Mouse (Mus musculus) midbrain, postnatal 0 days (tissue): ENCODE measurements around the gene Dclk1. TPM values are rescaled to one million over a fixed set of nuclear protein-coding genes. Genes with fewer than 3 reads are reported as not detected.
A peak's percentile ranks its signal among the peaks of the same experiment; 100 is the strongest.

Source experiments
- ATAC-seq: fragments of 200-750 bp; cut with Nextera tagmentation; 2 replicates; pipeline ENCODE4 v1.8.0; 2017; ENCODE audit warnings: moderate number of reproducible peaks, mild to moderate bottlenecking, moderate TSS enrichment, moderate library complexity; ENCODE audit not compliant: low FRiP score
- DNase-seq: peaks from one replicate; pipeline ENCODE4 v3.0.0-alpha.2; 2015; ENCODE audit warnings: low spot score
- H3K27ac ChIP-seq: fragments of 300-500 bp; sonication (generic); 2 replicates; pipeline ENCODE4 v1.5.1; 2014; ENCODE audit warnings: low read depth, mild to moderate bottlenecking, low read length, mixed read lengths
- H3K27me3 ChIP-seq: fragments of 300-500 bp; sonication (generic); 2 replicates; pipeline ENCODE4 v1.6.1; 2014; ENCODE audit warnings: low read length, control low read depth, mixed read lengths; ENCODE audit not compliant: insufficient read depth
- H3K36me3 ChIP-seq: fragments of 300-500 bp; sonication (generic); 2 replicates; pipeline ENCODE4 v1.6.1; 2014; ENCODE audit warnings: low read length, control low read depth, mixed read lengths; ENCODE audit not compliant: insufficient read depth
- H3K4me1 ChIP-seq: fragments of 300-500 bp; sonication (generic); 2 replicates; pipeline ENCODE4 v1.6.1; 2014; ENCODE audit warnings: mild to moderate bottlenecking, control low read depth, antibody characterized with exemption, low read length, mixed read lengths; ENCODE audit not compliant: insufficient read depth
- H3K4me2 ChIP-seq: fragments of 300-500 bp; sonication (generic); 2 replicates; pipeline ENCODE4 v1.6.1; 2014; ENCODE audit warnings: low read depth, mild to moderate bottlenecking, low read length, mixed read lengths; ENCODE audit not compliant: poor library complexity, severe bottlenecking
- H3K4me3 ChIP-seq: fragments of 300-500 bp; sonication (generic); 2 replicates; pipeline ENCODE4 v1.5.1; 2014; ENCODE audit warnings: low read depth, mild to moderate bottlenecking, low read length, moderate library complexity
- H3K9ac ChIP-seq: fragments of 300-500 bp; sonication (generic); replicated peaks from 2 replicates; pipeline ENCODE4 v1.6.1; 2014; ENCODE audit warnings: mild to moderate bottlenecking, low read length, moderate library complexity, mixed read lengths; ENCODE audit not compliant: poor library complexity, severe bottlenecking
- H3K9me3 ChIP-seq: fragments of 300-500 bp; sonication (generic); 2 replicates; pipeline ENCODE4 v1.6.1; 2016; ENCODE audit warnings: low read length, control low read depth
- CTCF ChIP-seq: IDR thresholded peaks from 2 replicates; pipeline ENCODE4 v1.5.1; 2016; ENCODE audit warnings: antibody characterized with exemption, mild to moderate bottlenecking
- WGBS: fragments of 180-500 bp; shearing (Covaris S2); extraction: QIAGEN DNeasy Blood & Tissue Kit; methylation state at CpG from one replicate; pipeline ENCODE4 v1.1.7; 2014; 5-methylcytosine and 5-hydroxymethylcytosine counted together
- polyA plus RNA-seq: library from polyadenylated mRNA; unstranded; fragments of >200 nt; fragmentation: Nextera tagmentation; extraction: Ambion mirVana; gene quantifications from 2 replicates; pipeline ENCODE4 v1.2.1, GENCODE M21; 2015
- total RNA-seq: library from RNA; depleted of rRNA; stranded (reverse); fragments of >200 nt; gene quantifications from 2 replicates; pipeline ENCODE4 v1.2.3, GENCODE M21; 2014

The Dclk1 gene
- total and polyA plus RNA-seq, 2 experiments from 2014 or later = 219 to 307 TPM

DNA sequence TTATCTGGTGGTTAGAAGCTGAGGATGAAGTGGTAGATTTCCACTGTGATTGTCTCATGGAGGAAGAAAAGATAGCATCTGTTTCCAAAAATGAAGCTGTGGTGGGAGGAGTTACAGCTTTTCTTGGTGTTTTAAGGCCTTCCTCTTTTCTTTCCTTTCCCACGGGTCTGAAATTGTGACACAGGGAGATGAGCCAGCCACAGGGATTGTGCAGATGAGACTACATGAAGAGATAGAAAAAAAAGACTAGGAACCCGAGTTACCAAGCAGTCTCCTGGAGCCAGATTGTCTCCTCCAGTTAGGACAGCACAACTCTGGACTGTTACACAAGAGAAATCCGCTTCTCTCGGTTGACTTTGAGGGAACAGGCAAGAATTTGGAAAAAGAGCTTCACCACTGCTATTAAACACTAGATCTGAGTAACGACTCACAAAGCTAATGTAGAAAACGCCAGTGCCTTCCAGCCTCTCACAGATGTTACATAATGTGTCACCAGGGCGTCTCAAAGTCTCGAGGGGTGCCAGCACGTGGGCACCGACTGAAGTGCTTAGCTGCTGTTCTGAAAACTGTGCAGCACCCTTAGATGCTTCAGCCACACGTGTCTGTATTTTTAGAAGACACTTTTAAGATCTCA lies 200.0 kb downstream of the Dclk1 start:
- no peak overlapping the region for H3K4me2 ChIP-seq
- H3K27ac ChIP-seq = 0 out of 2 replicates have a peak overlapping the region, but pooled peaks have one; percentile 4
- no peaks in the 10 kb centered on the region for H3K36me3 ChIP-seq
- TF ChIP-seq CTCF = no peak
- no peak overlapping the region for H3K4me3 ChIP-seq
- ATAC-seq = no peak
- no peak for DNase-seq
- H3K27me3 ChIP-seq = no peaks in the 10 kb centered on the region
- peaks cover 5% of the 10 kb centered on the region; the same call in 1 of the 2 replicates for H3K4me1 ChIP-seq
- WGBS = 72% methylated on average over 11 of the region's 11 CpGs
- no peak overlapping the region for H3K9ac ChIP-seq
- no peaks in the 10 kb centered on the region for H3K9me3 ChIP-seq

DNA sequence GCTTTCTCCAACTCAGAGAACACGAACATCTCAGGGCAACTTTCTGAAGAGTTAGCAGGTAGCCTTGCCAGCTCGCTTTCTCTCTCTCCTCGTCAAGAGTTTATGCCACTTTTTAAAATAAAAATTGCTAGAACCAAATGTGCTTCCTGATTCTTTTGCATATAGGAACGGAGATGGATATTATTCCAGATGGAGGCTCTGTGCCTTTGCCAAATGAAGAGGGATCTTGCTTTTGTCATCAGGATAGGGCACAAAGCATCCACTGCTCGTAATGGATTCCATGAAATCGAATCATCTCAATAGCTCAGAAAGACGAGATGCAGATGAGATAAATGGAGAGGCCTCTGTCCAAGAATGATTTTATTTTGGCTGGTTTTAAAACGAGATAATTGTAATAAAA lies 201.1 kb downstream of the Dclk1 start:
- no peak for TF ChIP-seq CTCF
- no peaks in the 10 kb centered on the region for H3K27me3 ChIP-seq
- no peaks in the 10 kb centered on the region for H3K9me3 ChIP-seq
- H3K9ac ChIP-seq = no peak overlapping the region
- 89% methylated on average over 8 of the region's 8 CpGs for WGBS
- no peak overlapping the region for H3K4me2 ChIP-seq
- H3K36me3 ChIP-seq = no peaks in the 10 kb centered on the region
- no peak overlapping the region for H3K4me3 ChIP-seq
- no peak overlapping the region for H3K27ac ChIP-seq
- peaks cover 5% of the 10 kb centered on the region; the same call in 1 of the 2 replicates for H3K4me1 ChIP-seq
- DNase-seq (no peak), ATAC-seq (no peak)

DNA sequence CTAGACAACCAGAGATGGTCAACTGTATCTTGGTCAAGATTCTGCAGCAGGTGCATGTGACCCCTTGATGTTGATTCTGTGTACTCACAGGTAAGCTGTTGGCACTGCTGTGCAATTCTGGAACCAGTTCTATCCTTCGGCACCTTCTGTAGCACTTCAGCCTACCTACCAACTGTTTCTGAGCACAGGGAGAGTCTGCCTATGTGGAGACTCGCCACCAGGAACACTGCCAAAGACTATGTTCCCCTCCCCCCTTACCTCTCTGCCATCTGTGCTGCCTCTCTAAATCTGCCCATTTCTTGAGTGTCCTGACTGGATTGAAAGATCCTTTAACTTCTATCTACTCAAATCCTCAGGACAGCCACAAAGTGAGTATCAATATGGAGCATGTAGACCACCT lies 201.6 kb downstream of the Dclk1 start:
- Histone ChIP-seq H3K4me2 (no peak overlapping the region), H3K4me1 (peaks cover 5% of the 10 kb centered on the region; the same call in 1 of the 2 replicates), H3K9ac (no peak overlapping the region), H3K36me3 (no peaks in the 10 kb centered on the region), H3K4me3 (no peak overlapping the region), H3K9me3 (no peaks in the 10 kb centered on the region), H3K27me3 (no peaks in the 10 kb centered on the region), H3K27ac (no peak overlapping the region)
- DNase-seq (no peak), ATAC-seq (no peak)
- TF ChIP-seq CTCF = no peak
- WGBS = 92% methylated on average over 2 of the region's 2 CpGs

DNA sequence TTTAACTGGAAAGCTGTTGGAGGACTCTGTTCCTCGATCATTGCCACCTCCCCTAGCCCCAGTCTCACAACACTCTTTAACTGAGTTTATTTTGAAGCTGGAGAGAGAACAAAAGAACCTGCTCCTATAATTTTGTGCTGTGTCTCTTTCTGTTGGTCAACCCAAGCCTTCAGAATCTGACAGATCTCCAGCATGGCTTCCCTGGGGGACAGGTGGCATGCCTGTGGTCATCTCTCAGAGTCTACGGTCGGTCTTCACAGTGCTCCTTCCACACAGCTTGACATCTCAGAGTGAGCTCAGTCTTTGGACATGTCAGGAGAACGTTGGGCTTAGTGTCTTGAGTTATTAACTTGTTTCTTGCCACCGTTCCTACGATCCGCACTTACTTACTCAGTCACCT lies 204.5 kb downstream of the Dclk1 start:
- DNase-seq = no peak
- Histone ChIP-seq H3K4me1 (no peaks in the 10 kb centered on the region; the same call in 1 of the 2 replicates), H3K27ac (no peak overlapping the region), H3K36me3 (no peaks in the 10 kb centered on the region), H3K4me2 (no peak overlapping the region), H3K9ac (no peak overlapping the region), H3K9me3 (no peaks in the 10 kb centered on the region), H3K4me3 (no peak overlapping the region), H3K27me3 (no peaks in the 10 kb centered on the region)
- TF ChIP-seq CTCF = no peak
- ATAC-seq = no peak
- WGBS = 87% methylated on average over 7 of the region's 7 CpGs

DNA sequence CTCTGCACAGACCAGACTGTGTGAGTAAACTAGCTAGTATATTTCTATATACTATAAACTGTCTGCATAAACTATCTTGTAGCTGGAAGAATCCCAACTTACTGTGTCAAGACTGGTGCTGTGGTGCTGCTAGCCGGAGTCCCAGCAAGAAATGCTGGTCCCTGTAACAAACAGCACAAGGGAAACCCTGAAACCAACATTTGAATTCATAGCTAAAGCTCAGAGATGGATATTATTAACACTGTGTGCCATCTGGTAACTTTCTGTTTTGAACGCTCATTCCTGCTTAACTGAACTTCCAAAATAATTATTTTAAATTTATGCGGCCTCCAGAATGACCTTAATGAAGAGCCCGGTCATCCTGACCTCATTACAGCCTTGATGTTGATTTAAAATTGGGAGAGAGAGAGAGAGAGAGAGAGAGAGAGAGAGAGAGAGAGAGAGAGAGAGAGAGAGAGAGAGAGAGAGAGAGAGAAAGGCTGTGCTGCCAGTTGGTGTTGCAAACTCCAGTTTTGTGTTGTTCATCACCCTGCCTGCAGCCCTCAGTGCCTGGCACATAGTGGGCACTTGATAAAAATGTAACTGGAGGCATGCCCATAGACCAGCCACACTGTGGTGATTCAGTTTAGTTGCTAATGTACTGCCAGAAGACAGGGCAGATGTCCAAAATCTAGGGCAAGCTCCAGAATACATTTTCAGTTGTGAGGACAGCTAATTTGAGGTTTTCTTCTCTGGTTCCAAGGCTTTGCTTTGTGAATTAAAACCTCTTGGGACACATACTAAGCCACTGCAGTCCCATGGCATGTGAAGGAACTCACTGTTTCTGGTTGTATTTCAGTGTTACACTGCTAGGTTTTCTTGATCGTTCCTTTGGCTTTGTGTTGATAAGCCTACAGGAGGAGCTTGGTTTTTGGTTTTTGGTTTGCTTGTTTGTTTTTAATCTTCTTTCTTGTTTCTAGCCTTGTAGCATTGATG lies 205.6 kb downstream of the Dclk1 start:
- Histone ChIP-seq H3K27ac (peak overlapping the region; percentile 57; the same call in 1 of the 2 replicates), H3K27me3 (no peaks in the 10 kb centered on the region), H3K36me3 (no peaks in the 10 kb centered on the region), H3K9ac (no peak overlapping the region), H3K4me2 (no peak overlapping the region), H3K4me3 (no peak overlapping the region), H3K4me1 (no peaks in the 10 kb centered on the region; the same call in 1 of the 2 replicates), H3K9me3 (no peaks in the 10 kb centered on the region)
- ATAC-seq (peak; percentile 84; the same call in 1 of the 2 replicates), DNase-seq (peak; percentile 91)
- no peak for TF ChIP-seq CTCF
- 73% methylated on average over 5 of the region's 5 CpGs for WGBS

DNA sequence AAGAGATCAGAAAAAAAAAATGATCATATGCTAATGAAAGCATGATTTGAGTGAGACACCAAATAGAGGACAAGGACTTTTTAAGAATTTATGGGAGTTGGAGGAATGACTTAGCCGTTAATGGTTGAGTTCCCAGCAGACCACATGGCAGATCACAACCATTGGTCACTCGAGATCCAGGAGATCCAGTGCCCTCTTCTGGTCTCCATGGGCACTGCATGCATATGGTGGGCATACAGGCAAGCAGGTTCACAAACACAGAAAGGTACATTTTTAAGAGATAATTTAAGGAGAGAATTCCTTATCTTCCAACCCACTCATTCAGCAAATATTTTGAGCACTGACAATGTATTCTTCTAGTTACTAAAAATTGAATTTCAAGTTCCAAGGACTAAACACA lies 207.0 kb downstream of the Dclk1 start:
- Histone ChIP-seq H3K27ac (no peak overlapping the region), H3K9me3 (no peaks in the 10 kb centered on the region), H3K4me3 (no peak overlapping the region), H3K9ac (no peak overlapping the region), H3K4me1 (no peaks in the 10 kb centered on the region; the same call in 1 of the 2 replicates), H3K4me2 (no peak overlapping the region), H3K36me3 (no peaks in the 10 kb centered on the region), H3K27me3 (no peaks in the 10 kb centered on the region)
- no peak for ATAC-seq
- no peak for DNase-seq
- 91% methylated on average over 2 of the region's 2 CpGs for WGBS
- peak; percentile 50 for TF ChIP-seq CTCF
